Mouse (Mus musculus) cerebellum, adult 2 months (tissue): ENCODE measurements at regions not wholly inside any gene's neighbourhood (a gene's known extent, or its start where the extent isn't known, plus 50 kb on each side); places are given as distances from the start of the nearest gene placed in this dataset.

Experiments
- DNase-seq, 2 experiments: peaks; one replicate each; pipeline ENCODE4 v3.0.0; 2021
- H3K27ac ChIP-seq: fragments of 200-500 bp; 2 replicates; pipeline ENCODE4 v1.5.1; 2012; ENCODE audit warnings: low read length, control low read depth, inconsistent platforms; ENCODE audit not compliant: insufficient read depth
- H3K27me3 ChIP-seq: fragments of 200-500 bp; 2 replicates; pipeline ENCODE4 v1.6.1; 2012; ENCODE audit warnings: inconsistent platforms, mild to moderate bottlenecking, low read length, moderate library complexity; ENCODE audit not compliant: control insufficient read depth, insufficient read depth
- H3K4me1 ChIP-seq: fragments of 200-500 bp; 2 replicates; pipeline ENCODE4 v1.6.1; 2011; ENCODE audit warnings: low read length; ENCODE audit not compliant: control insufficient read depth, insufficient read depth
- H3K4me3 ChIP-seq: fragments of 200-500 bp; replicated peaks from 2 replicates; pipeline ENCODE3; 2011; ENCODE audit warnings: mild to moderate bottlenecking, low read depth, low read length, control low read depth; ENCODE audit not compliant: insufficient read depth
- CTCF ChIP-seq: fragments of 200-500 bp; IDR thresholded peaks from 2 replicates; pipeline ENCODE4 v1.5.1; 2011; ENCODE audit warnings: low read depth, mild to moderate bottlenecking, control low read depth, low read length, moderate library complexity, borderline replicate concordance; ENCODE audit not compliant: insufficient read depth
- POLR2A ChIP-seq: fragments of 200-500 bp; IDR thresholded peaks from 2 replicates; pipeline ENCODE4 v1.6.1; 2011; ENCODE audit warnings: low read length, control low read depth, borderline replicate concordance; ENCODE audit not compliant: insufficient read depth
- WGBS: fragments of 180-500 bp; shearing (Covaris S2); methylation state at CpG from one replicate; pipeline ENCODE4 v1.1.7; 2018; 5-methylcytosine and 5-hydroxymethylcytosine counted together

DNA sequence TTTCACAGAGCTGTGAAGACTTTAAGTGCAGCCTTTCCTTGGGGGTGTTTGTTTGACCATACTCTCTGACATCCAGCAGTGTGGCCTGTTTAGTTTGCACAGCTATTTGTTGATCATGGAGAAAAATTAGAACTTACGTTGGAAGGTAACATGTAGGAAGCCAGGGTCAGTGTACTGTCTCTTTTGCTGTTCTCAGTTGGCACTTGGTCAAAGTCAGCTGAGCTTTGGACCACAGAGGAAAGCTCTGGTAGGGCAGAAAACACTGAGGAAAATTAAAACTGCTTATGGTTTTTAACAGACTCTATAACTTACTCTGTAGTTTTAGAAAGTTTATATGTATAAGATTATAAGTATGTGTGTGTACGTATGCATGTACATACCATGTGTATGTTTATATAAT is 180.0 kb upstream of the Nt5c1b start:
- TF ChIP-seq POLR2A (no peak), CTCF (no peak)
- H3K4me3 ChIP-seq = no peak overlapping the region
- H3K27ac ChIP-seq = no peak overlapping the region
- no peaks in the 10 kb centered on the region for H3K4me1 ChIP-seq
- no peak for DNase-seq
- WGBS = 90% methylated on average over 2 of the region's 2 CpGs
- H3K27me3 ChIP-seq = no peaks in the 10 kb centered on the region

DNA sequence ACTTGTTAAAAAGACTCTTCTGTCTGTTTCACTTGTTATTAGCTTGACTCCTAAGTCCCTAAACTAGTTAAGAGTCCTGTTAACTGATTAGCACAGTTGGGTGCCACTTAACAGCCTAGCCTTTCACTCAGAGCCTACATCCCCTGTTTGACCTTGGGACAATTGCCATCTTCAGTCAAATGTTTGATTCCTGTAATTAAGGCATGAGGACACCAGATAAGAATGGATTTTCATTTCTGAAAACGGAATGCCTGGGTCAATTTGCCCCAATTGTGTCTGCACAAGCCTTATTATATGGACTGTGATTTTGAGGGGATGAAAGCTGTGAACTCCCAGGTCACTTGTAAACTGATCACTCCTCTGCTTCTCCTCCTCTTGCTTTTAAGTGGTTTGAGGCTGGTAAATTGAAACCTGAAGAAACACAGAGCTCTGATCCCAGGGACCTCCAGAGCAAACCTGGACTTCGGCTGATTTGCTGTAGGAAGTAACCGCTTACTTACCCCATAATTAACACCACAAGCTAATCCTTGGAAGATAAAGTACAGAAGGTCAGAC is 171.8 kb upstream of the Nt5c1b start:
- H3K27ac ChIP-seq = no peak overlapping the region
- H3K4me3 ChIP-seq = no peak overlapping the region
- TF ChIP-seq CTCF = no peak
- TF ChIP-seq POLR2A = no peak
- no peak for DNase-seq
- 70% methylated on average over 3 of the region's 3 CpGs for WGBS
- no peaks in the 10 kb centered on the region for H3K4me1 ChIP-seq
- H3K27me3 ChIP-seq = no peaks in the 10 kb centered on the region

DNA sequence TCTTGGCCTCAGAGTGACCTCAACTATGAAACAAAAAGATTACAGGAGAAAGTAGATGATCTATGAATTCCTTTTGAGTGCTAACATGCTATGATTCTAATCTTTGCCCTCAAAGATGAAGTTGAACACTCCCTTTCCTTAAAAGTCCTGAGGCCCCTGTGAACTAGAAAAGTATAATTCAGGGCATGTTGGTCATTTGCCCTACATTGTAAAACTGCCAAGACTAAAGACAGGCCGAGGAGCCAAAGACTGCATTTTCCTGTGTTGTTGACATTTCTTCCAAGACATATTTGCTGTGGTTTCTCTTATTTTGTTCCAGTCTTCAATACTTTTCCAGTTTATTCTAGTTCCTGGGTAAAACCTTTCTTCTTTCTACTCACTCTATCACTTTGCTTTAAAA is 159.9 kb upstream of the Nt5c1b start:
- Histone ChIP-seq H3K27me3 (no peaks in the 10 kb centered on the region), H3K4me1 (no peaks in the 10 kb centered on the region), H3K27ac (no peak overlapping the region), H3K4me3 (no peak overlapping the region)
- DNase-seq = no peak
- WGBS = 35% methylated on average over 1 of the region's 1 CpGs
- TF ChIP-seq POLR2A (no peak), CTCF (no peak)

DNA sequence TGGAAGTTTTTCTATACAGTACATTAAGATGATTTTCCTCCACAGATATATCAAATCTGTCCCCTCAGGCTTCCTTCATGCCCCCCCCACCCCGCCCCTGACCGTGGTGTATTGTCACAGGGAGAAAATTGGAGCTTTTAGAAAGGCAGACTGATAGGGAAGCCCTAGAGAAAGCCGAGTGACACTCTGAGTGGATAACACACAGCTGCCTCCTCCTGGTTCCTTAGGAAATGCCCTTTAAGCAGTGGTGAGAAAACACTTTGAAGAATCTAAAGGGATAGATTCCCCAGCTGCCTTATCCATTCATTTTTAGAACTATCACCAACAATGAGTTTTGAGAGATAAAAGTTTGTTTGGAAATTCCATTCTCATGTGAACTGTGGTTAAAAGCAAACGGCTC is 147.0 kb upstream of the Nt5c1b start:
- Histone ChIP-seq H3K4me1 (no peaks in the 10 kb centered on the region), H3K27me3 (no peaks in the 10 kb centered on the region), H3K27ac (no peak overlapping the region), H3K4me3 (no peak overlapping the region)
- TF ChIP-seq POLR2A (no peak), CTCF (no peak)
- no peak for DNase-seq
- 38% methylated on average over 4 of the region's 4 CpGs for WGBS

DNA sequence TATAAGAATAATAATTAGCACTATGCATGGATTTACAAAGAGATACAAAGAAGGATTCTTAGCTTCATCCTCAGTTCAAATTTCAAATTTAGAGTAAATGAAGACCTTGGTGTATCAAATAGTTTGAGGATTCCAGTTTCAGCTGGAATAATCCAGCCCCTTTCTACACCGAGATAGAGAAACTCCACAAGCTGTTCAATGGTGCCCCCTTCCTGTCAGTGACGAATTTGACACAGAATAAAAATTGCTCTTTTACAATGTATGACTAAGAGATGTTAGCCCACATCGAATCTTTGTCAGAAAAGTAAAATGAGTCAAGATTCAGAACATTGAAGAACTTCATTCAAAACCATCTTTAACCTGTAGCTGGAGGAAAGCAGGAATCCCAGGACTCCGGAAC is 145.9 kb upstream of the Nt5c1b start:
- no peaks in the 10 kb centered on the region for H3K27me3 ChIP-seq
- H3K4me1 ChIP-seq = no peaks in the 10 kb centered on the region
- DNase-seq = no peak
- no peak overlapping the region for H3K4me3 ChIP-seq
- WGBS = 30% methylated on average over 4 of the region's 4 CpGs
- TF ChIP-seq POLR2A = no peak
- TF ChIP-seq CTCF = no peak
- no peak overlapping the region for H3K27ac ChIP-seq

DNA sequence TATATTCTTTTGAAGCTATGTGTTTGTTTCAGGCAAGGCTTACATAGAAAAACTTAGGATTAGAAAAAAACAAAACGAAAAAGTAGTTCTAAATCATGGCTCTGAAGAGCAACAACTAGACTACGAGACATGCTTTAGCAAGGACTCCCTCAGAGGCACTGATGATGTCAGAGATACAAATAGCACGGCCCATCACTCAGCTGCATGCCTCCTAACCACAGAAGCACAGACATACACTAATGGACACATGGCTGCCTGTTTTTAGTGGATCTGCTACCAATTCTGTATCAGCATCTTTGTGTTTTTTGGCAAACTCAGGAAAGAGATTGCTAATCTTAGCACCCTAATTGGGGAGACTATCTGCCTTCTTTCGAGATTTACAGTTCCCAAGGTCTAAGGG is 138.6 kb upstream of the Nt5c1b start:
- Histone ChIP-seq H3K27me3 (no peaks in the 10 kb centered on the region), H3K4me3 (no peak overlapping the region), H3K4me1 (no peaks in the 10 kb centered on the region), H3K27ac (no peak overlapping the region)
- DNase-seq = no peak
- TF ChIP-seq POLR2A (no peak), CTCF (no peak)
- WGBS = 71% methylated on average over 4 of the region's 4 CpGs

DNA sequence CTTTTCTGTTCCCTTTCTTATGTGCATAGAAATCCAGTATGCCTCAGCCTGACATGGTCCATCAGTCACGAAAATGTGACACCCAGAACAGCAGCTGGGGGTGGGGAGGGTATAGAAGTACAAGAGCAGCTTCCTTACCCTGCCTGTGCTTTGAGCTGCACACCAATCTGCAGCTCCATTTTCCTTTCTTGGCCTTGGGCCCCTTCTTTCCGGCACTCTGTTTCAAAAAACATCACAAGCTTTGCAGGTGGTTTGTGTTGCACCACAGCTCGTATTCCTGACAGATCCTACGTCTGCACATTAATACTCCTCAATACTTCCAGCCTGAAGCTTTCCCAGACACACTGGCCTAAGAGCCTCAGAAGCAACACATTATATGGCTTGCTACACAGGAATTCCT is 138.1 kb upstream of the Nt5c1b start:
- no peak overlapping the region for H3K4me3 ChIP-seq
- TF ChIP-seq POLR2A (no peak), CTCF (no peak)

DNA sequence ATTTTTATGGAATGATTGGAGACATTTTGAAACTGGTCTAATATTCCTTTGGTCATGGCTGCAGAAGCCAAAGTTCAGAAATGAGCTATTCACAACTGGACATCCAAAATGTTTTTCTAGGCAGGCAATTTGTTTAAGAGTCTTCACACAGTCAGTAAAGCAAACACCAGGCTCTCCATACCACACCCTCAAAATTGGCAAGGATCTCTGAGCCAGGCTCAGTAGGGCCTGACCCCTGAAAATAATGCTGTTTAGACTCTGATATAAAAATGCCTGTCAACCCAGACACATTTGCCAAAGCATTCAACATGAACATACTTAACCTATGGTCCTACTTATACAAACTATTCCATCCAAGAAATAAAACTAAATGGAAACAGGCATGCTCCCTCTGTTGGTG is 121.7 kb upstream of the Nt5c1b start:
- H3K4me1 ChIP-seq = no peaks in the 10 kb centered on the region
- no peaks in the 10 kb centered on the region for H3K27me3 ChIP-seq
- no peak overlapping the region for H3K27ac ChIP-seq
- TF ChIP-seq CTCF (no peak), POLR2A (no peak)
- DNase-seq = no peak
- no peak overlapping the region for H3K4me3 ChIP-seq

More for the DNA sequence above, 138.1 kb upstream of the Nt5c1b start:
- H3K27ac ChIP-seq = no peak overlapping the region
- H3K27me3 ChIP-seq = no peaks in the 10 kb centered on the region
- WGBS = 45% methylated on average over 4 of the region's 4 CpGs
- DNase-seq = no peak
- no peaks in the 10 kb centered on the region for H3K4me1 ChIP-seq
